Mouse (Mus musculus) stomach, postnatal 0 days (tissue): ENCODE results near the gene Erg.

Experiments used
- CTCF ChIP-seq: IDR thresholded peaks from 2 replicates; pipeline ENCODE4 v1.5.1; 2016; ENCODE audit warnings: antibody characterized with exemption, low read depth, mild to moderate bottlenecking, moderate library complexity
- EP300 ChIP-seq: optimal IDR thresholded peaks from 2 replicates; pipeline ENCODE3; 2016; ENCODE audit warnings: antibody characterized with exemption

- TF ChIP-seq EP300 (no peak), CTCF (no peak)
Measured at GRCm38 (mm10) chr16:95464609-95465008, 121.8 kb downstream of the Erg start.
